In genomic region chr2:165812889-165813288, GRCm38 (mm10) we compare ENCODE assay signal across 19 mouse cellular contexts.
"Had no signal": no experiment of that assay in that cellular context is flagged by ENCODE, and none has a peak within 500 bp of the region (broad histone marks: within the 10 kb centered on the region; RNA-seq: fewer than 3 reads in every experiment).

No protein-coding gene starts in this region.

- H3K9ac ChIP-seq: limb, embryonic 13.5 days; liver, embryonic 12.5 days; liver, embryonic 15.5 days; lung, embryonic 15.5 days; midbrain, embryonic 12.5 days; neural tube, embryonic 13.5 days had no signal

- H3K9me3 ChIP-seq: limb, embryonic 10.5 days; limb, embryonic 13.5 days; liver, embryonic 12.5 days; liver, embryonic 15.5 days; lung, embryonic 15.5 days; midbrain, embryonic 12.5 days; neural tube, embryonic 13.5 days had no signal

- H3K4me1 ChIP-seq: limb, embryonic 10.5 days; liver, embryonic 12.5 days; liver, embryonic 15.5 days; lung, embryonic 15.5 days; midbrain, embryonic 12.5 days had no signal

- H3K27ac ChIP-seq: limb, embryonic 10.5 days; limb, embryonic 13.5 days; liver, embryonic 12.5 days; liver, embryonic 15.5 days; lung, embryonic 15.5 days; midbrain, embryonic 12.5 days; neural tube, embryonic 13.5 days had no signal

- ATAC-seq: liver, embryonic 12.5 days; midbrain, embryonic 16.5 days had no signal

- DNase-seq: kidney, adult 9 months; kidney, postnatal 14 days; kidney, postnatal 4 days; liver; lung, adult 18-20 months; lung, postnatal 10 days; lung, postnatal 36 days; retina, postnatal 1 day; thymus, adult 18-20 months; thymus, postnatal 36 days had no signal

- H3K27me3 ChIP-seq: limb, embryonic 13.5 days; liver, embryonic 12.5 days; liver, embryonic 15.5 days; lung, embryonic 15.5 days; midbrain, embryonic 12.5 days; neural tube, embryonic 13.5 days had no signal

- H3K4me2 ChIP-seq: limb, embryonic 13.5 days; liver, embryonic 12.5 days; liver, embryonic 15.5 days; lung, embryonic 15.5 days; midbrain, embryonic 12.5 days; neural tube, embryonic 13.5 days had no signal

- H3K4me3 ChIP-seq: limb, embryonic 10.5 days; limb, embryonic 13.5 days; liver, embryonic 12.5 days; liver, embryonic 15.5 days; lung, embryonic 15.5 days; midbrain, embryonic 12.5 days; myocyte; neural tube, embryonic 13.5 days had no signal
